Mouse (Mus musculus) lung, embryonic 16.5 days (tissue): ENCODE results near the gene Hivep1. TPM values are rescaled to one million over a fixed set of nuclear protein-coding genes. Genes with fewer than 3 reads are reported as not detected.

Source experiments
- ATAC-seq: fragments of 200-750 bp; cut with Nextera tagmentation; 2 replicates; pipeline ENCODE4 v1.8.0; 2017; ENCODE audit warnings: low read depth, mild to moderate bottlenecking, moderate library complexity
- H3K27ac ChIP-seq: fragments of 300-500 bp; sonication (generic); 2 replicates; pipeline ENCODE4 v1.5.1; 2014; ENCODE audit warnings: mild to moderate bottlenecking, control low read depth, low read length
- H3K27me3 ChIP-seq: fragments of 300-500 bp; sonication (generic); 2 replicates; pipeline ENCODE4 v1.6.1; 2014; ENCODE audit warnings: low read depth, low read length, mixed read lengths; ENCODE audit not compliant: control insufficient read depth, insufficient read depth
- H3K36me3 ChIP-seq: fragments of 300-500 bp; sonication (generic); 2 replicates; pipeline ENCODE4 v1.6.1; 2014; ENCODE audit warnings: low read length; ENCODE audit not compliant: control insufficient read depth, insufficient read depth
- H3K4me1 ChIP-seq: fragments of 300-500 bp; sonication (generic); replicated peaks from 2 replicates; pipeline ENCODE4 v1.6.1; 2014; ENCODE audit warnings: low read length, mixed read lengths; ENCODE audit not compliant: control insufficient read depth, insufficient read depth
- H3K4me2 ChIP-seq: fragments of 300-500 bp; sonication (generic); 2 replicates; pipeline ENCODE4 v1.6.1; 2014; ENCODE audit warnings: low read depth, low read length, control low read depth
- H3K4me3 ChIP-seq: fragments of 300-500 bp; sonication (generic); 2 replicates; pipeline ENCODE4 v1.5.1; 2014; ENCODE audit warnings: mild to moderate bottlenecking, low read length, control low read depth
- H3K9ac ChIP-seq: fragments of 300-500 bp; sonication (generic); 2 replicates; pipeline ENCODE4 v1.6.1; 2014; ENCODE audit warnings: low read length, control low read depth
- H3K9me3 ChIP-seq: fragments of 300-500 bp; sonication (generic); 2 replicates; pipeline ENCODE4 v1.6.1; 2016; ENCODE audit warnings: low read length; ENCODE audit not compliant: control insufficient read depth
- WGBS: fragments of 180-500 bp; shearing (Covaris S2); extraction: QIAGEN DNeasy Blood & Tissue Kit; methylation state at CpG from one replicate; pipeline ENCODE4 v1.1.7; 2014; 5-methylcytosine and 5-hydroxymethylcytosine counted together
- polyA plus RNA-seq: library from polyadenylated mRNA; unstranded; fragments of >200 nt; fragmentation: Nextera tagmentation; extraction: Ambion mirVana; gene quantifications from 2 replicates; pipeline ENCODE4 v1.2.1, GENCODE M21; 2015

Hivep1 gene
- polyA plus RNA-seq, 1 experiment from 2014 or later, result 8.6 TPM

- Histone ChIP-seq H3K9ac (no peak overlapping the region), H3K9me3 (no peaks in the 10 kb centered on the region), H3K4me1 (no peaks in the 10 kb centered on the region), H3K4me3 (no peak overlapping the region), H3K27me3 (no peaks in the 10 kb centered on the region), H3K4me2 (no peak overlapping the region), H3K36me3 (peaks cover 10% of the 10 kb centered on the region; the same call in 1 of the 2 replicates), H3K27ac (no peak overlapping the region)
- WGBS, result 81% methylated on average over 14 of the region's 14 CpGs
- ATAC-seq, result no peak
These were observed 107.8 kb downstream of the Hivep1 start for GRCm38 (mm10) chr13:42159416-42160185.

- Histone ChIP-seq H3K27ac (no peak overlapping the region), H3K4me3 (no peak overlapping the region)
- WGBS, result 88% methylated on average over 1 of the region's 1 CpGs
These were observed 119.0 kb downstream of the Hivep1 start for GRCm38 (mm10) chr13:42170802-42171201.

GRCm38 (mm10) chr13:42174827-42175420, 123.1 kb downstream of the Hivep1 start:
- H3K9me3 ChIP-seq, result no peaks in the 10 kb centered on the region
- 32% methylated on average over 3 of the region's 3 CpGs for WGBS
- H3K4me2 ChIP-seq, result no peak overlapping the region
- no peak overlapping the region for H3K4me3 ChIP-seq
- no peak for ATAC-seq
- no peak overlapping the region for H3K9ac ChIP-seq
- no peak overlapping the region for H3K27ac ChIP-seq
- peaks cover 7% of the 10 kb centered on the region; the same call in 1 of the 2 replicates for H3K36me3 ChIP-seq
- no peaks in the 10 kb centered on the region for H3K4me1 ChIP-seq
- no peaks in the 10 kb centered on the region for H3K27me3 ChIP-seq

More at GRCm38 (mm10) chr13:42170802-42171201, 119.0 kb downstream of the Hivep1 start:
- Histone ChIP-seq H3K4me1 (no peaks in the 10 kb centered on the region), H3K27me3 (no peaks in the 10 kb centered on the region), H3K36me3 (peaks cover 7% of the 10 kb centered on the region; the same call in 1 of the 2 replicates), H3K9ac (no peak overlapping the region), H3K9me3 (no peaks in the 10 kb centered on the region), H3K4me2 (no peak overlapping the region)
- ATAC-seq, result no peak

DNA sequence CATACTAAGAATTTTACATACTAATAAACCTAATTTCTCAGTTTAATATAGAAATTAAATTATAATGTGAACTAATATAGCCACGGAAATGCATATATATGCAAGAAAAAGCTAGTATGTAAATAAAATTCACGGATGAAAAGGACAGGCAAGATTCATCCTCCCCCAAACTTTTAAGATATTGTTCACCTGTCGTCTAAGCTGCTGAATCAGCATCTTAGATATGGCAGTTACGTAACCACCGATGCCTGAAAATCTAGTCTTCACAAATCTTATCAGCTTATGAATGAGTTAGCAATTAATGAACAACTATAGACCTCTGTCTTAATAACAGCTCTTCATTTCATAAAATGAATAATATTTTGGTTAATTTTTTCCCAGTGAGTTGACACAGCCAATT, 130.8 kb downstream of the Hivep1 start:
- H3K27ac ChIP-seq, result no peak overlapping the region
- no peak overlapping the region for H3K9ac ChIP-seq
- H3K4me3 ChIP-seq, result no peak overlapping the region
- peaks cover 15% of the 10 kb centered on the region for H3K36me3 ChIP-seq
- 86% methylated on average over 5 of the region's 5 CpGs for WGBS
- no peak overlapping the region for H3K4me2 ChIP-seq
- H3K27me3 ChIP-seq, result no peaks in the 10 kb centered on the region
- no peak for ATAC-seq
- H3K9me3 ChIP-seq, result no peaks in the 10 kb centered on the region
- no peaks in the 10 kb centered on the region for H3K4me1 ChIP-seq

DNA sequence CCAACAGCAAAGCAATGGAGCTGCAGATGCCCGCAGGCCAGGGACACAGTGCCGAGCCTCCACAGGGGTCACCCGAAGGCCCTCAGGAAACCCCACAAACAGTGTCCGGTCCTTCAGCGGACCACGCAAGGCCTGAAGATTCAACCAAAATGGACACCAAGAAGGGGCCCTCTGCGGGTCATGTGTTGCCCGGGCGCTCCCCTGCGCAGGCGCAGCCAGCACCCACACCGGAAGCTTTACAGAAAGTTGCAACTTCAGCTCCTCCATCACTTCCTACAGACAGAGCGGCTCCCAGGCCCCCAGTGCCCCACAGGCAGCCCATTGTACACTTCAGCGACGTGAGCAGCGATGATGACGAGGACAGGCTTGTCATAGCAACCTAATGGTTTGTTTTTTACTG, 132.3 kb downstream of the Hivep1 start:
- ATAC-seq, result no peak
- Histone ChIP-seq H3K27ac (no peak overlapping the region), H3K9me3 (no peaks in the 10 kb centered on the region), H3K4me2 (no peak overlapping the region), H3K4me3 (no peak overlapping the region), H3K27me3 (no peaks in the 10 kb centered on the region), H3K4me1 (no peaks in the 10 kb centered on the region), H3K9ac (no peak overlapping the region), H3K36me3 (peaks cover 15% of the 10 kb centered on the region)
- 90% methylated on average over 17 of the region's 17 CpGs for WGBS

DNA sequence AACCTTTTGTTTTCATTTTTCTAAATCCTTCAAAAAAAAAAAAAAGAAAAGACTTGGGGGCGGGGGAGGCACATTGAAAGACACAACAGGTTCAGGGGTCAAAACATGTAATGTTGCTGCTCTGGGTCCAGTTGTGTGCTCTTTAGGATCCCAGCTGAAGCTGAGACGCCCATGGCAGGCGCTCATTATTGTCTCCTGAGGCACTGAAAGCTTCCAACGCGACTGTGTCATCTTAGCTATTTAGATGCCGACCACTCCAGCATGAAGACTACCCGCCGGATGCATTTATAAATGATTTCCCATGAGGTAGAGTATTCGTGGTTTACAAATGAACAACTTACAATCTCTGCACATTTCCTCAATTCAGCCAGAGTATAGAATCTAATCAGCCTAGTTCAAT, 141.2 kb downstream of the Hivep1 start:
- no peak overlapping the region for H3K27ac ChIP-seq
- no peaks in the 10 kb centered on the region for H3K9me3 ChIP-seq
- no peak overlapping the region for H3K4me2 ChIP-seq
- no peak for ATAC-seq
- H3K27me3 ChIP-seq, result no peaks in the 10 kb centered on the region
- 43% methylated on average over 9 of the region's 9 CpGs for WGBS
- H3K9ac ChIP-seq, result no peak overlapping the region
- H3K4me3 ChIP-seq, result no peak overlapping the region
- H3K4me1 ChIP-seq, result no peaks in the 10 kb centered on the region
- no peaks in the 10 kb centered on the region for H3K36me3 ChIP-seq

DNA sequence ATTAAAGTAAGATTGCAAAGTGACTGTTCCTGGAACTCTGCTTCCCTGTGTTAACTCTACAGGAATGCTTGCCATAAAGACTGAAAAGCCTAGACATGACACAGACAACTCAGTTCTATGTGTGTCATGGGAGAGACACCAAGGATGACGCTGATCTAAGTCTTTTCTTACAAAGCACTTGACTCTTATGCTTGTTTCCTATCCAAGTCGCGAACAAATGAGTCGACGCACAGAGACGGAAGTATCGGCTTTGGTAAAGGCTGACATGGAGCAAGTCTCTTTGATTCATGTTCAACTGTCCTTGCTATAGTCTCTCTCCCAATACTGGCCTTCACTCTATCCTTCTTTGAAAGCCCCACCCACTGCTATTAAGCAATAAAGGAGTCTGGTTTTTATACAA, 143.8 kb downstream of the Hivep1 start:
- H3K36me3 ChIP-seq, result no peaks in the 10 kb centered on the region
- no peak for ATAC-seq
- H3K9me3 ChIP-seq, result peaks cover 7% of the 10 kb centered on the region; the same call in 1 of the 2 replicates
- H3K27ac ChIP-seq, result no peak overlapping the region
- no peak overlapping the region for H3K4me2 ChIP-seq
- no peak overlapping the region for H3K9ac ChIP-seq
- H3K4me1 ChIP-seq, result no peaks in the 10 kb centered on the region
- no peaks in the 10 kb centered on the region for H3K27me3 ChIP-seq
- 89% methylated on average over 7 of the region's 7 CpGs for WGBS
- no peak overlapping the region for H3K4me3 ChIP-seq

- no peaks in the 10 kb centered on the region for H3K36me3 ChIP-seq
These were observed 145.8 kb downstream of the Hivep1 start for GRCm38 (mm10) chr13:42197656-42198055.

DNA sequence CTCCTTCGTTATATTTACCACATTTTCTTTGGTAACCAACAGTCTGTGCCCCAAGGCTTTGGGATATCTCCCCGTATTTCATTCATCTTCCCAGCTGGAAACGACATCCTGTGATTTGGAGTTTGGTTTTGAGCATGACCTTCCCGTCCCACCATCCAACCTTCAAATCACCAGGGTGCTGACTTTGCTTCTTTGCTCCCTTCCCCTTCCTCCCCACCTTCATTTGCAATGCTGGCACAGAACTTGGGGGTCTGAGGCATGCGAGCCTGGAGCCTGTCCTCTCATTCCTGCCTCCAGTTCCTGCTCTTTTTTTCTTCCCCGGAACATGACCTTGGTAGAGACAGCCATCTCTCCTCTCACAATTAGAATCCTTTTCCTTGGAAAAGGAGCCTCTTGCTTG, 161.7 kb downstream of the Hivep1 start:
- ATAC-seq, result no peak
- H3K9ac ChIP-seq, result no peak overlapping the region
- no peak overlapping the region for H3K4me2 ChIP-seq
- no peaks in the 10 kb centered on the region for H3K4me1 ChIP-seq
- no peak overlapping the region for H3K4me3 ChIP-seq
- whole genome bisulfite sequencing, result 81% methylated on average over 6 of the region's 6 CpGs
- H3K36me3 ChIP-seq, result no peaks in the 10 kb centered on the region
- no peak overlapping the region for H3K27ac ChIP-seq
- no peaks in the 10 kb centered on the region for H3K9me3 ChIP-seq
- no peaks in the 10 kb centered on the region for H3K27me3 ChIP-seq

More at GRCm38 (mm10) chr13:42197656-42198055, 145.8 kb downstream of the Hivep1 start:
- H3K27me3 ChIP-seq, result no peaks in the 10 kb centered on the region
- no peak overlapping the region for H3K9ac ChIP-seq
- H3K4me1 ChIP-seq, result no peaks in the 10 kb centered on the region
- H3K9me3 ChIP-seq, result peaks cover 7% of the 10 kb centered on the region; the same call in 1 of the 2 replicates
- no peak overlapping the region for H3K4me3 ChIP-seq
- 92% methylated on average over 2 of the region's 2 CpGs for WGBS
- H3K27ac ChIP-seq, result no peak overlapping the region
- ATAC-seq, result no peak
- H3K4me2 ChIP-seq, result no peak overlapping the region
